Mouse (Mus musculus) MEL (cell line): ENCODE data around the gene Tmem143. TPM values are rescaled to one million over a fixed set of nuclear protein-coding genes. Genes with fewer than 3 reads are reported as not detected.

Experiments
- DNase-seq: peaks from one replicate; pipeline ENCODE4 v3.0.0; 2011; ENCODE audit warnings: low read depth, low spot score
- H3K27ac ChIP-seq: 2 replicates; pipeline ENCODE4 v1.5.1; 2012; ENCODE audit warnings: low read depth, mild to moderate bottlenecking, control low read depth, low read length, moderate library complexity; ENCODE audit not compliant: control insufficient read depth
- H3K27me3 ChIP-seq, 2 experiments: fragments of 150-350 bp in 1 of 2; sonication (generic) in 1 of 2; 2 replicates each; pipeline ENCODE4 v1.6.1; 2012; ENCODE audit warnings: low read length in 2 of 2, mild to moderate bottlenecking in 2 of 2, improper control_type of control experiment in 1 of 2, moderate library complexity in 1 of 2; ENCODE audit not compliant: insufficient read depth in 2 of 2, control insufficient read depth in 1 of 2
- H3K36me3 ChIP-seq, 2 experiments: 2 replicates each; pipeline ENCODE4 v1.6.1; 2012 to 2014; ENCODE audit warnings: low read length in 2 of 2, improper control_type of control experiment in 1 of 2, inconsistent platforms in 1 of 2, mild to moderate bottlenecking in 1 of 2; ENCODE audit not compliant: insufficient read depth in 2 of 2, control insufficient read depth in 1 of 2
- H3K4me1 ChIP-seq, 2 experiments: fragments of 150-350 bp in 1 of 2; sonication (generic) in 1 of 2; 2 replicates each; pipeline ENCODE4 v1.6.1; 2012; ENCODE audit warnings: low read length in 2 of 2, improper control_type of control experiment in 1 of 2, mild to moderate bottlenecking in 1 of 2; ENCODE audit not compliant: insufficient read depth in 2 of 2, control insufficient read depth in 1 of 2
- H3K4me3 ChIP-seq, 2 experiments: fragments of 150-350 bp in 1 of 2; sonication (generic) in 1 of 2; 2 replicates each; pipeline ENCODE4 v1.5.1; 2012; ENCODE audit warnings: low read depth in 2 of 2, low read length in 2 of 2, mild to moderate bottlenecking in 2 of 2, moderate library complexity in 2 of 2, control low read depth in 1 of 2, improper control_type of control experiment in 1 of 2; ENCODE audit not compliant: control insufficient read depth in 1 of 2, insufficient read depth in 1 of 2
- H3K79me2 ChIP-seq: 2 replicates; pipeline ENCODE4 v1.6.1; 2012; ENCODE audit warnings: mild to moderate bottlenecking, low read length, moderate library complexity; ENCODE audit not compliant: control insufficient read depth, poor library complexity, insufficient read depth
- H3K9ac ChIP-seq: 2 replicates; pipeline ENCODE4 v1.6.1; 2012; ENCODE audit warnings: low read depth, mild to moderate bottlenecking, control low read depth, low read length, moderate library complexity; ENCODE audit not compliant: control insufficient read depth, poor library complexity, severe bottlenecking
- H3K9me3 ChIP-seq: fragments of 150-350 bp; sonication (generic); replicated peaks from 2 replicates; pipeline ENCODE4 v1.6.1; 2012; ENCODE audit warnings: mild to moderate bottlenecking, low read length, improper control_type of control experiment, moderate library complexity; ENCODE audit not compliant: insufficient read depth
- BHLHE40 ChIP-seq: IDR thresholded peaks from 2 replicates; pipeline ENCODE4 v1.6.1; 2012; ENCODE audit warnings: low read depth, mild to moderate bottlenecking, inconsistent platforms, low read length, improper control_type of control experiment, borderline replicate concordance
- CTCF ChIP-seq, 3 experiments: IDR thresholded peaks in 2 of 3; conservative IDR thresholded peaks in 1 of 3; 2 replicates each; pipeline ENCODE4 v1.5.1; 2011 to 2012; ENCODE audit warnings: low read length in 3 of 3, low read depth in 2 of 3, mild to moderate bottlenecking in 2 of 3, improper control_type of control experiment in 1 of 3, inconsistent platforms in 1 of 3, mixed read lengths in 1 of 3, moderate library complexity in 1 of 3; ENCODE audit not compliant: control insufficient read depth in 1 of 3, insufficient read depth in 1 of 3, poor library complexity in 1 of 3, severe bottlenecking in 1 of 3
- ELF1 ChIP-seq: IDR thresholded peaks from 2 replicates; pipeline ENCODE4 v1.6.1; 2014; ENCODE audit warnings: low read depth, mild to moderate bottlenecking, inconsistent platforms, low read length, improper control_type of control experiment, moderate library complexity
- ETS1 ChIP-seq: IDR thresholded peaks from 2 replicates; pipeline ENCODE4 v1.6.1; 2012; ENCODE audit warnings: low read depth, mild to moderate bottlenecking, inconsistent platforms, low read length, improper control_type of control experiment, moderate library complexity
- GATA1 ChIP-seq: IDR thresholded peaks from 2 replicates; pipeline ENCODE4 v1.6.1; 2011; ENCODE audit warnings: low read depth, low read length, improper control_type of control experiment
- KAT2A ChIP-seq: conservative IDR thresholded peaks from 2 replicates; pipeline ENCODE4 v1.6.1; 2012; ENCODE audit warnings: low read depth, low read length, improper control_type of control experiment, inconsistent platforms
- MEF2A ChIP-seq: IDR thresholded peaks from 2 replicates; pipeline ENCODE4 v1.6.1; 2014; ENCODE audit warnings: low read depth, mild to moderate bottlenecking, inconsistent platforms, low read length, improper control_type of control experiment; ENCODE audit not compliant: poor library complexity, insufficient replicate concordance, severe bottlenecking; ENCODE audit errors: extremely low read depth
- NRF1 ChIP-seq: IDR thresholded peaks from 2 replicates; pipeline ENCODE4 v1.6.1; 2014; ENCODE audit warnings: low read depth, mild to moderate bottlenecking, inconsistent platforms, low read length, improper control_type of control experiment, moderate library complexity; ENCODE audit not compliant: poor library complexity, insufficient read depth, severe bottlenecking
- RAD21 ChIP-seq: IDR thresholded peaks from 2 replicates; pipeline ENCODE4 v1.6.1; 2011; ENCODE audit warnings: mild to moderate bottlenecking, low read depth, low read length, improper control_type of control experiment
- SMC3 ChIP-seq: IDR thresholded peaks from 2 replicates; pipeline ENCODE4 v1.6.1; 2011; ENCODE audit warnings: low read depth, low read length, improper control_type of control experiment
- TAL1 ChIP-seq: IDR thresholded peaks from 2 replicates; pipeline ENCODE4 v1.6.1; 2012; ENCODE audit warnings: mild to moderate bottlenecking, inconsistent platforms, low read length, moderate library complexity, mixed read lengths
- TCF12 ChIP-seq: IDR thresholded peaks from 2 replicates; pipeline ENCODE4 v1.6.1; 2014; ENCODE audit warnings: low read depth, mild to moderate bottlenecking, inconsistent platforms, low read length, improper control_type of control experiment, moderate library complexity
- USF1 ChIP-seq: IDR thresholded peaks from 2 replicates; pipeline ENCODE4 v1.6.1; 2014; ENCODE audit warnings: low read depth, mild to moderate bottlenecking, inconsistent platforms, low read length, improper control_type of control experiment, moderate library complexity
- ZKSCAN1 ChIP-seq: IDR thresholded peaks from 2 replicates; pipeline ENCODE4 v1.6.1; 2012; ENCODE audit warnings: low read depth, mild to moderate bottlenecking, inconsistent platforms, low read length, improper control_type of control experiment, moderate library complexity
- polyA plus RNA-seq, 2 experiments: library from polyadenylated mRNA; stranded (reverse) in 1 of 2; unstranded in 1 of 2; fragments of >175 nt in 1 of 2; fragments of >200 nt in 1 of 2; gene quantifications; 2 replicates each; pipeline versions ENCODE4 v1.2.1 to v1.2.4; 2012; ENCODE audit warnings: low replicate concordance in 2 of 2, low read depth in 1 of 2; ENCODE audit not compliant: insufficient read length in 2 of 2, insufficient read depth in 1 of 2, missing spikeins in 1 of 2
- total RNA-seq: library from RNA; depleted of rRNA; stranded (reverse); fragments of 300-350 nt; gene quantifications from 2 replicates; pipeline ENCODE4 v1.2.3, GENCODE M21; 2012

Gene Tmem143
- total and polyA plus RNA-seq, 3 experiments = 10.7 to 20.1 TPM; not detected in 1

DNA sequence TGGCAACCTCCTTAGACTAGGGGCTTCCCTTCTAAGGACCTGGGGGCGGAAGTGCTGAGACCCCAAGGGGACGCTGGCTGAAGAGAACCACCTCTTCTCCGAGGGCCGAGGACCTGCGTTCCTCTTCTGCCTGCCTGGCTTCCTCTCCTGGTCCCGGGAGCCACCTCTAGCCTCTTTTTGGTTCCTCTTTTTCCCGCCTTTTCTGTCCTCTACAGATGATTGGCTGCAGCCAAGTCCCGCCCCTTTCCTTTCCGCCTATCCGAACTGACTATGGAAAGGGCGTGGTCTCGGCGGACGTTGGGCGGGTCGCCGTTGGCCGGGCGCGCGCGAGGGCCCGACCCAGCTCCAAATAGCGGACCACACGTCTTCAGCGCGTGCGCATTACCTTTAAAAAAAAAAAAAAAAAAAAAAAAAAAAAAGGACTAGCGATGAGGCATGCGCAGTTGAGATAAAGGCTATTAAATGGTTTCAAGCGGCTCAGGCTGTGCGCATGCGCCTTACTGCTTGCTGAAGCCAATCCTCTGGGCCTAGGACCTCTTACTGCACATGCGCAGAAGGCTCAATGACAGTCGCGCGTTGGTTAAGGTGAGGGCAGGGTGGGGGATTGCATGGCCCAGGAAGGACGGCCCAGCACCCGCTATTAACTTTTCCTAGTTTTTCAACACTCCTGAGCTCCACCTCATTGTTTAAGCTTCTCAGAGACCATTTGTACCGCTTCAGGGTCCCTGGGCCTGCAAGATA is at the start of gene Tmem143, which contains the start of gene Syngr4 (continued):
- no peak for TF ChIP-seq MEF2A

DNA sequence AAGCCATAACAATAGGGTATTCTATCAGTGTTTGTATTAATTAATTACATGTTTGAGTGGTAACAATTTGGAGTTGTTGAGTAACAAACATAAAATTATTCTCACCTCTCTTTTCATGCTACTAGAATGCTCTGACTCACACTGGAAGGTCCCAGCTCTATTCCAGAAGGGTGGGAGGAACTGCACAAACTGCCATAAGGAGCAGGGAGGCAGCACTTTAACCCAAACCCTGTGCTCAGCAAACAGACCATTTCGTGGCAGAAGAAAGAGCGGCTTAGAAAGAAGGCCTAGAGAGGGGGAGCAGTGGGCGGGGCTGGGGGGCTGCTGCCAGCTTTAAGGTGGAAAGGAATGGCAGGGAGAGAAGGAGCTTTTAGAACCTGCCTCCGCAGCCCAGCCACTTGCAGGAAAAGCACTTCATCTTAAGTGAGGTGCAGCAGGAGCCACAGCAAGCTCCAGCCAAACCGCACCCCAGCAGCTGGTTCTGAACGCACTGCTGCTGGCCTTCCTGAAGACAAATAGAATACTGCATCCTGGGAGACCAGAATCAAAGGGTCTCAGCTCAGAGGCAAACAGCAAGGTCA is 48.2 kb upstream of the Tmem143 start:
- DNase-seq = no peak
- no peak overlapping the region for H3K4me3 ChIP-seq
- no peaks in the 10 kb centered on the region for H3K79me2 ChIP-seq
- H3K4me1 ChIP-seq = peaks cover 0 to 6% of the 10 kb centered on the region in 2 experiments; a peak in 1 of 4 replicates
- no peak overlapping the region for H3K9ac ChIP-seq
- H3K9me3 ChIP-seq = no peaks in the 10 kb centered on the region
- TF ChIP-seq GATA1 (no peak), NRF1 (no peak), BHLHE40 (no peak), CTCF (IDR thresholded peaks at IDR 0.05 in 2 of 3, conservative IDR thresholded peaks at IDR 0.05 in 1 of 3; ENCODE audit: control insufficient read depth in 1 of 3, insufficient read depth in 1 of 3, low read depth in 2 of 3, low read length in 3 of 3, poor library complexity in 1 of 3, severe bottlenecking in 1 of 3) (no peak), KAT2A (no peak), MEF2A (no peak), SMC3 (no peak), ELF1 (no peak), ZKSCAN1 (no peak), USF1 (no peak), RAD21 (no peak), ETS1 (no peak)
- H3K27me3 ChIP-seq = no peaks in the 10 kb centered on the region
- H3K36me3 ChIP-seq = peaks cover 0 to 3% of the 10 kb centered on the region in 2 experiments; a peak in 1 of 4 replicates
- no peak overlapping the region for H3K27ac ChIP-seq

DNA sequence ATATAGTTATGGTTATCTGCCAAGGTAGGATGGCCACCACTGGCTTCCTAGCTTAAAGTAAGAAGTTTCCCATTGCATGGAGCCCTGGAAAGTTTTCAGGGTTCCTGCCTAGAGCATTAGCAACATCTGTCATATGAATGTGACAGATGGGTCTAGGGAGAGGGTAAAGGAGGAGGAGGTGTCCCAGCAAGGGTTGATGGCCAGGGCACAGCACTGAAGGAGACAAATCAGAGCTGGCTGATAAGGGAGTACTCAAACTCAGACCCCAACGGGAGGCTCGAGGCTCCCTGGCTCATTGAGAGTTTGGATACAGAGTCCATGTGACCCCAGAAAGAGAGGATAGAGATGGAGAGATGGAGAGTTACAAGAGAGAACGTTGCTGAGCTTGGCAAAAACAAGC is 46.1 kb upstream of the Tmem143 start:
- no peak overlapping the region for H3K27ac ChIP-seq
- H3K27me3 ChIP-seq = no peaks in the 10 kb centered on the region
- no peak overlapping the region for H3K9ac ChIP-seq
- no peak overlapping the region for H3K4me3 ChIP-seq
- H3K9me3 ChIP-seq = no peaks in the 10 kb centered on the region
- H3K79me2 ChIP-seq = no peaks in the 10 kb centered on the region
- peaks cover 0 to 3% of the 10 kb centered on the region in 2 experiments; a peak in 1 of 4 replicates for H3K36me3 ChIP-seq
- peaks cover 0 to 6% of the 10 kb centered on the region in 2 experiments; a peak in 1 of 4 replicates for H3K4me1 ChIP-seq
- no peak for DNase-seq
- TF ChIP-seq TCF12 (no peak), NRF1 (no peak), TAL1 (no peak)
